Mouse (Mus musculus) myocyte (in vitro differentiated cells): ENCODE measurements around the gene Ldb2.

Source experiments
- POLR2A ChIP-seq: IDR thresholded peaks from one replicate; pipeline ENCODE4 v1.6.1; 2011; ENCODE audit warnings: low read depth, mild to moderate bottlenecking, control low read depth, moderate library complexity; ENCODE audit not compliant: insufficient read length
- POLR2AphosphoS2 ChIP-seq: IDR thresholded peaks from one replicate; pipeline ENCODE4 v1.6.1; 2011; ENCODE audit warnings: low read depth, control low read depth; ENCODE audit not compliant: insufficient read length
- REST ChIP-seq: IDR thresholded peaks from one replicate; pipeline ENCODE4 v1.6.1; 2011; ENCODE audit warnings: mild to moderate bottlenecking, control low read depth, moderate library complexity; ENCODE audit not compliant: insufficient read depth, insufficient read length
- SRF ChIP-seq: IDR thresholded peaks from one replicate; pipeline ENCODE4 v1.6.1; 2011; ENCODE audit warnings: low read depth; ENCODE audit not compliant: control insufficient read depth, insufficient read length
- TCF12 ChIP-seq: IDR thresholded peaks from one replicate; pipeline ENCODE4 v1.6.1; 2011; ENCODE audit warnings: mild to moderate bottlenecking, control low read depth; ENCODE audit not compliant: poor library complexity, insufficient read depth, severe bottlenecking
- TCF3 ChIP-seq: IDR thresholded peaks from one replicate; pipeline ENCODE4 v1.6.1; 2011; ENCODE audit warnings: low read depth, control low read depth; ENCODE audit not compliant: insufficient read length
- USF1 ChIP-seq: IDR thresholded peaks from one replicate; pipeline ENCODE4 v1.6.1; 2011; ENCODE audit warnings: low read depth, mild to moderate bottlenecking, control low read depth, moderate library complexity

GRCm38 (mm10) chr5:44498229-44498628, 301.3 kb downstream of the Ldb2 start:
- TF ChIP-seq SRF (no peak), USF1 (no peak), POLR2A (no peak), TCF3 (no peak), REST (no peak), POLR2AphosphoS2 (no peak), TCF12 (no peak)
